8 mouse cellular contexts compared by ENCODE assay signal in the genomic region with DNA sequence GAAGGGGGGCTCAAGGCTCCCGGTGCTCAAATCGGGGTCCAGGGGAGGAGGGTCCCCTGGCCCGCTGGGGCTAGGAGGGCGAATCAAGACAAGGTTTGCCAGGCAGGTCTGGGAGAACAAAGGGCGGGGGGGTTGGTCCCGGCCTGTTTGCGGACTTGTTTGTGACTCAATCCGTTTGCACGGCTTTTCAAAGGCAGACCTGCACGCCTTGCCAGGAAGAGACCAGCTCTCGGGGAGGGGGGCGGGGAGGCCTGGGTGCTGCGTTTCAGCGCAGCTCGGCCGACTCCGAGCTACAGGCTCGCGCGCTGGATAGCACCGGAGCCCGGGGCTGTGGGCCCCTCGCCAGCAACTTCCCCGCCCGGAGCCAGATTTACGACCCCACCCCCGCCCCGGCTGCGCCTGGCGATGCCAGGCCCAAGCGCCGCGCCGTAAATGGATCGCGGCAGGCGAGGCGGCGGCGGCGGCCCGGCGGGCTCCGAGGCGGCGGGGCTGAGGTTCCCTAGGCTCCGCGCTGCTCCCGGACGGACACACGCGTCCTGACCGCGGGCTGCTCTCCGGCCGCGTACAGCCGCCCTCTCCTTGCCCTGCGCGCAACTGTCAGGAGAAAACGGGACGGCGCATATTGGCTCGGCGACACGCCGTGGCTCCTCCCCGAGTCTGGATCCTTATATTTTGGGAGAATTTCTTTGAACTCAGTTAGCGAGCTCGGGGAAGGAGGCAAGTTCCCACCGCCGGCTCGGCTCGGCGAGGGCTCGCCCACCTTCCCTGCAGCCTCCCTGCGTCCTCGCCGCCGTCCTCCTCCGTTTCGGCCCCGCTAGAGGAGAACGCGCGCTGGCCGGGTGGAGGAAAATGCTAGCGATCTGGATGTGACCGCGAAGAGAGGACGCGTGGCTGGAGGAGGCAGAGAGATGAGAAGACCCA. TPM values are rescaled to one million over a fixed set of nuclear protein-coding genes. Genes with fewer than 3 reads are reported as not detected.
DNase-seq lines count a peak whose midpoint lies in the region; ATAC-seq and TF ChIP-seq lines count a peak whose summit lies in the region.

TSS of gene Kif26b (plus strand) at position 695 of the 921 bp plus-strand sequence.

- H3K4me2 ChIP-seq in hindbrain, postnatal 0 days (ENCODE audit: low read depth, low read length) = peak within 1 kb of the TSS; percentile 100

- peak within 1 kb of the TSS; percentile 70 for H3K4me3 ChIP-seq in hindbrain, postnatal 0 days (ENCODE audit: low read length)
- H3K4me3 ChIP-seq in midbrain, embryonic 10.5 days = peak within 1 kb of the TSS; percentile 75

- peaks cover 4% of the 10 kb centered on the region; the same call in 1 of the 2 replicates for H3K4me1 ChIP-seq in hindbrain, postnatal 0 days (ENCODE audit: insufficient read depth, low read length)
- peaks cover 38% of the 10 kb centered on the region for H3K4me1 ChIP-seq in midbrain, embryonic 10.5 days

- TF ChIP-seq CTCF in hindbrain, postnatal 0 days (IDR thresholded peaks at IDR 0.05; ENCODE audit: low read depth) = no peak

- H3K27me3 ChIP-seq in hindbrain, postnatal 0 days (ENCODE audit: insufficient read depth, low read length) = 0 out of 2 replicates have a peak, but pooled peaks cover 3% of the 10 kb centered on the region
- H3K27me3 ChIP-seq in midbrain, embryonic 10.5 days (ENCODE audit: low read depth, poor library complexity, severe bottlenecking) = peaks cover 55% of the 10 kb centered on the region

- DNase-seq in adrenal gland, adult 18-20 months (ENCODE audit: low spot score in 2 of 2) = peak; percentile 37 to 54
- DNase-seq in cerebellum, postnatal 10 days = peak; percentile 83 to 85
- DNase-seq in frontal cortex, postnatal 25 days (ENCODE audit: low spot score in 2 of 2) = peak; percentile 22 to 31
- DNase-seq in hindbrain, postnatal 0 days (ENCODE audit: low spot score) = peak; percentile 74
- peak; percentile 46 to 76 for DNase-seq in left cerebral cortex, postnatal 10 days (ENCODE audit: extremely low spot score in 1 of 2, low spot score in 2 of 2)
- DNase-seq in midbrain, embryonic 10.5 days (ENCODE audit: low spot score) = peak; percentile 74
- peak; percentile 14 for DNase-seq in skeletal muscle tissue, adult 2 months (ENCODE audit: low read depth, low spot score)

- no peaks in the 10 kb centered on the region for H3K9me3 ChIP-seq in hindbrain, postnatal 0 days (ENCODE audit: low read length)
- no peaks in the 10 kb centered on the region for H3K9me3 ChIP-seq in midbrain, embryonic 10.5 days (replicated peaks)

- 2% methylated on average over 92 of the region's 92 CpGs for WGBS in hindbrain, postnatal 0 days
- under 1% methylated on average over 92 of the region's 92 CpGs for WGBS in midbrain, embryonic 10.5 days

- H3K9ac ChIP-seq in hindbrain, postnatal 0 days (replicated peaks; ENCODE audit: low read length) = peak within 1 kb of the TSS; percentile 71

- ATAC-seq in hindbrain, postnatal 0 days = peak; percentile 64
- ATAC-seq in activated CD4-positive, CD25-positive, alpha-beta regulatory T cell, adult 4 months = no peak

- no peaks in the 10 kb centered on the region for H3K36me3 ChIP-seq in hindbrain, postnatal 0 days (ENCODE audit: insufficient read depth, low read length)
- no peaks in the 10 kb centered on the region for H3K36me3 ChIP-seq in midbrain, embryonic 10.5 days

- intact Hi-C loops in left cerebral cortex, postnatal 10 days (cut with DNase I) = loop anchor here (2.0 to 5.0 kb wide), 3 partner anchors 432 to 704 kb away; no protein-coding TSS in a partner anchor

- peak within 1 kb of the TSS; percentile 90 for H3K27ac ChIP-seq in hindbrain, postnatal 0 days
- peak within 1 kb of the TSS; percentile 79 for H3K27ac ChIP-seq in midbrain, embryonic 10.5 days (replicated peaks)

RNA-seq across cellular contexts. Expression of gene Kif26b, which starts in this region (rescaled TPM):
- 1 to 10 TPM; 2.7 to 4.4 TPM for total RNA-seq in adrenal gland, adult 18-20 months (2021)
- total RNA-seq in hindbrain, postnatal 0 days (2014; rRNA removed) = 59.7 and 60.5 TPM in 2 replicates
- 5.2 and 5.8 TPM in 2 replicates for polyA plus RNA-seq in hindbrain, postnatal 0 days (2015; fragmentation: Nextera tagmentation; extraction: Ambion mirVana)
- 10 to 100 TPM; 16.3 to 18.8 TPM for total RNA-seq in left cerebral cortex, postnatal 10 days (2021)
- 3.3 and 4.3 TPM in 2 replicates for polyA plus RNA-seq in midbrain, embryonic 10.5 days (2016; fragmentation: Nextera tagmentation; extraction: Ambion mirVana)
- not detected for polyA plus RNA-seq in activated CD4-positive, CD25-positive, alpha-beta regulatory T cell, adult 4 months (2017; shearing (Covaris generic))

Comparison
In these comparisons a context has a peak if more than half of its experiments do, and no peak if none do; other contexts are left out.
1. DNase-seq: peak in every context shown above with its lines; median percentile 84 in cerebellum, postnatal 10 days; 74 in hindbrain, postnatal 0 days; 74 in midbrain, embryonic 10.5 days; 61 in left cerebral cortex, postnatal 10 days; 46 in adrenal gland, adult 18-20 months; 26 in frontal cortex, postnatal 25 days; 14 in skeletal muscle tissue, adult 2 months.